Mouse (Mus musculus) embryo, embryonic 9.5 days (tissue): ENCODE results near the gene Zscan29.
A peak's percentile ranks its signal among the peaks of the same experiment; 100 is the strongest.

Experiments
- DNase-seq: peaks from one replicate; pipeline ENCODE4 v3.0.0-alpha.2; 2017; ENCODE audit errors: extremely low spot score

The Zscan29 gene

DNA sequence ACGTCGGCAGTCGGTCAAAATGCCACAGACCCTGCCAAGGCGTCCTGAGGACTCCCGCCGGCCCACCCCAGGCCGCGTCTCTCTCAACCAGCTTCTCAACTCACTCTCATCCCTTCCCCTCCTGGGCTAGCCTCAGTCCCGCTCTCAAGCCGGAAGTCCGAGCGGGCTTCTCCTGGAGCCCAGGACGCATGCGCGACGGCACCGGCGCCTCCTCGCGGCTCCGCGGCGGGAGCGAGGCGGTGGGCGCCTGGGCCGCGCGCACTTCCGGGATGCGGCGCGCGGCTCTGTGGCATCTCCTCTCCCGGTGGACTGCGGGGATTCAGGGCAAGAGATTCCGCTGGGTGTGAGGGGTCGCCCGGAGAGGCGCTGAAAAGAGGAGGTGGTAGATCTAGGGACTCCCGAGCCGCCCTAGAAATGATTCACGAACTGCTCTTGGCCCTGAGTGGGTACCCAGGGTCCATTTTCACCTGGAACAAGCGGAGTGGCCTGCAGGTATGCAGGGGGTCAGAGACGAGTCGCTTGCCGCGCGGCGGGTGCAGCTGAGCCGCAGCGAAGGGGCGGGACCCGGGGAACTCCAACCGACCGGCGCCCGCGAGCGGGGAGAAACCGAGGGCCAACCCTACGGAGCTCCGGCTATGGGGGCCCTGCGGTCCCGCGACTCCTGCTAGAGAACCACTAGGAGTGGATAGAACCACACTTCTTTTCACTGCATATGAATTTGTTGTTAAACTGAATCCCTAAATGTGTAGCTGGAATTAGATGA is at the start of gene Zscan29:
Zscan29 (minus strand) TSS at position 146 of the 763 bp plus-strand sequence.
- DNase-seq, result peak; percentile 88

DNA sequence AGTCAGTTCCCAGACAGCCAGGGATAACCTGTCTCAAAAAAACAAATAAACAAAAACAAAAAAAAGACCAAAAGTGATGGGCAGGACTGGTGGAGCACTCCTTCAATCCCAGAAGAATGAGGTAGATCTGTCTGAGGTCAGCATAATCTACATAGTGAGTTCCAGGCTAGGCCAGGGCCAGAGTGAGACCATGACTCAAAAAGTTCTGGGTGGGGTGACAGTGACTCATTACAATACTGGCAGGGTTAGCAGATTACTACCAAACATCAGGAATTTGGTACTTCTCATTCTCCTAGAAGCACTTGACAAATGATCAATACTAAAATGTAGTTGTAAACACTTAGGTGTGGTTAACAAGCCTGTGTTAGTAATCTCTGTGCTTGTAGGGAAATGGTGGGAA is 49.1 kb upstream of the Zscan29 start:
- DNase-seq, result no peak

DNA sequence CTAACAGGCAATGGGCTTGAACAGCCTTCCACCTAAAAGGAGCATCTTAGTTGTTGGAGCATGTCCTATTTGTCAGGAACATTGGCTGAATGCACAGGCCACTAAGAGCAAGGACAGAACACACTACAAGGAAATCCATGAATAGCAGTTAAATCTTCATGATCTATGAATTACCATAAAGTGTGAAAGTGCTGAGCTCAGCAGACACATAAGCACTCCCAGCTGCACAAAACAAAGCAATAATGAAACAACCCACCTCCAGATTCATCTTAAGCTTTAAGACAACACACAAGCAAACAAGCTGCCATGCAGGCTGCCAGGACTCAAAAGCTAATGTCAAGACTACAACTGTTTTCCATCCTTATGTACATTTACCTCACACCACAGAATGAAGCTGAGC is 48.3 kb upstream of the Zscan29 start:
- DNase-seq, result no peak

DNA sequence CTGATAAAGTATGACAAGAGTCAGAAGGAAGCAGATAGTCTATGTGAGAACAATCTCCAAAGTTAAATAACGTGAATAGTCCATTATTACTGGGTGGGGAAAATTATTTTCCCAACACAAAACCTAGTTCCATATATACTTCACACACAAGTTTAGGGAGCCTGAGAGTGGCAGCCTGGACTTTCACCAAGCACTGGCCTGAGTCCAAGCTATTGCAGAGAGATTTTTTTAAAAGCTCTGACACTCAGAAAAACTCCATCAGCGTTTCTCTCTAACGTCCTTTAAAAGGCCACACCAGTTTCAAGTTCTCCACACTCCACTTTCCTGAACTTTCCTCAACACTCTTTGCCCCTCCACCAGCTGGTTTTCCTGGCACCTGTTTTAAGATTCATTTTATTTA is 43.6 kb upstream of the Zscan29 start:
- DNase-seq, result no peak

DNA sequence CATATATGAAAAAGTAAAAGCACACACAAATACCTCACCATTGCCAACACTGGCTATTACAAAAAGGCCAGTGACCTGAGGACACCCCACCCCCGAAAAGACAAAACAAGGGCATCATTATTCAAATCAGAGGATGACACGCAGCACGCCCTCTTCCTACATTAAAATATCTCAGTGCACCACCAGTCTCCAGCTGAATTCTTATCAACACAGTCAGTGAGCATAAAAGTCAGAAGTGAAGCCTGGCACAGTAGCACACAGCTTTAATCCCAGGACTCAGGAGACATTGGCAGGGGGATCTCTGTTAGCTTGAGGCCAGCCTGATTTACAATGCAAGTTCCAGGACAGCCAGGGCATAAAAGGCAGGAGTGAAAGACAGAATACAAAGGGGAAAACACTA is 35.6 kb upstream of the Zscan29 start:
- DNase-seq, result no peak

- no peak for DNase-seq
Measured at GRCm38 (mm10) chr2:121204276-121204675, 33.4 kb upstream of the Zscan29 start.

DNA sequence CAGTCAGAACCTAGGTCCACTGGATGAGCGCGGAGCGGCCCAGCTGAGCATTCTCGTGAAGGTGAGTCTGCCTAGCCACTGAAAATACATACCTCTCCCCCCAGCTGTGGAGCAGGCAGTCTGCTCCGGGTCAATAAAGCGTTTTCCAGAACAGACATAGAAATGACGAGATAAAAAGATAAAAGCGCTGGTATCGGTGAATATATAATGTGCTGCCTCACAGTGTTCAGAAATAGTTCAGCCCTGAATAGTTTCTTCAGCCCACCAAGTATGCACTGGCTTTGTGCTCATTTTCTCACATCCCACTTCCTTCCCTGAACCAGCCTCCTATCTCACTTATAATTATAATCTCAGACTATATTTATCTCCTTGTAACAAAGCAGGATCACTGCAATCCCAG is 24.5 kb upstream of the Zscan29 start:
- DNase-seq, result no peak

DNA sequence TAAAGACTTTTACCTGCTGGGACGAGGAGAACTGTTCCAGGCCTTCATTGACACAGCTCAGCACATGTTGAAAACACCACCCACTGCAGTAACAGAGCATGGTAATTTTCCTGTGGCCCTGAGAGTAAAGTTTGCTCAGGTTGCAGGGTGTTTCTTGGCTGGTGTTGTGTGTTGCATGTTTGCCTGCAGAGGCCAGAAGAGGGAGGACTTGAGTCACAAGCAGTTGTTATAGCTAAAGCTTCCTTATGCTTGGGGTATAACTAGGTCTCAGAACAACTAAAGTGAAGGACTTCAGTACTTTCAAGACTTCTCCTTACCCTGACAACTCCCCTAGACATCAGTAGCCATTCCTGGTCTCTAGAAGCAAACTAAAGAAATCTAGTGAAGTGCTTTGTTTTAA is 17.6 kb upstream of the Zscan29 start:
- DNase-seq, result no peak

DNA sequence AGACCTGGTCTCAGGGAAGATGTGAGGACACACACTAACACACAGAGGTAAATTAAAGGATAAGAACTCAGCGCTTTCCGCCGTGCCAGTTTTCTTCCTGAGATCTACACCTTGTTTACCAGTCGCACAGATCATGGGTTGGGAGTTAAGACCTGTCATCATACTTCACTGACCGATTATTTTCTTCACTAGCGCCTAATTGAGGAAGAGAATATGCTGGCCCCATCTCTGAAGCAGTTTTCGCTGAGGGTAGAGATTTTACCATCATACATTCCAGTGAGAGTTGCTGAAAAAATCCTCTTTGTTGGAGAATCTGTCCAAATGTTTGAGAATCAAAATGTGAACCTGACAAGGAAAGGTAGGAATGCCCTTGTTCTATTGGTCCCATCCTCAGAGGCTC is 13.2 kb upstream of the Zscan29 start:
- DNase-seq, result no peak

DNA sequence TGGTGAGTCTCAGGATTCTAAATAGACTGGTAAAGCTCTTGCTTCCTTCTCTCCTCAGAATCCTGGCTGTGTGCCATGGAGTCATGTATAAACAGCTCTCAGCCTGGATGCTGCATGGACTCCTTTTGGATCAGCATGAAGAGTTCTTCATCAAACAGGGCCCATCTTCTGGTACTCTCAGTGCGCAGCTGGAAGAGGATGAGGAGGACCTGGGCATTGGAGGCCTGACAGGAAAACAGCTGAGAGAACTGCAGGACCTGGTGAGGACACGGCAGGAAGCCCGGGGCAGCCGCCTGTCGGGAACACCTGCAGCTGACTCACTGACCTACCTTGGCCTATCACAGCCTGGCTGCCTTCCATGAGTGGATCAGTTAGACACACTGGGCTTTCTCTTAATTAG is 12.5 kb upstream of the Zscan29 start:
- DNase-seq, result no peak

DNA sequence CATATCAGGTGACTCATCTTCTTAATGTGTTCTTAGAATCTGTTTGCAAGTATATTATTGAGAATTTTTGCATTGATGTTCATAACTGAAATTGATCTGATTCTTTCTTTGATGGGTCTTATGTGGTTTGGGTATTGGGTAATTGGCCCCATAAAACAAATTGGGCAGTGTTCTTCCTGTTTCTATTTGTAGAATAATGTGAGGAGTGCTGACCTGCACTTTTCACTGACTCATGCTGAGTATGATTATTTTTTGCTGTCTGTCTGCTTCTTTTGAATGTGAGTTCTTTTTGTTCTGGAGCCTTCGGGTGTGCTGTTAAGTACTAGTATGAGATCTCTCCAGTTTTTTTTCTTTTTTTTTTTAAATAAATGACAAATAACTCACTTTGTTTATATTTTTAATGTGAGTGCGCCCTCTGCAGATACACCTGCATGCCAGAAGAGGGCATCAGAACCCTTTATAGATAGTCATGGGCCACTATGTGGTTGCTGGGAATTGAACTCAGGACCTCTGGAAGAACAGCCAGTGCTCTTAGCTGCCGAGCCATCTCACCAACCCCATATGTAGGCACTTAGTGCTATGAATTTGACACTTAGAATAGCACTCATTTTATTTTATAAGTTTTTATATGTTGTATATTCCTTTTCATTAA is 8.0 kb upstream of the Zscan29 start:
- no peak for DNase-seq

GRCm38 (mm10) chr2:121170481-121170971 is 399 bp downstream of the Zscan29 start, which contains the start of gene Tubgcp4:
Gene Tubgcp4, plus strand, starts transcription at chr2:121170654.
- no peak for DNase-seq

DNA sequence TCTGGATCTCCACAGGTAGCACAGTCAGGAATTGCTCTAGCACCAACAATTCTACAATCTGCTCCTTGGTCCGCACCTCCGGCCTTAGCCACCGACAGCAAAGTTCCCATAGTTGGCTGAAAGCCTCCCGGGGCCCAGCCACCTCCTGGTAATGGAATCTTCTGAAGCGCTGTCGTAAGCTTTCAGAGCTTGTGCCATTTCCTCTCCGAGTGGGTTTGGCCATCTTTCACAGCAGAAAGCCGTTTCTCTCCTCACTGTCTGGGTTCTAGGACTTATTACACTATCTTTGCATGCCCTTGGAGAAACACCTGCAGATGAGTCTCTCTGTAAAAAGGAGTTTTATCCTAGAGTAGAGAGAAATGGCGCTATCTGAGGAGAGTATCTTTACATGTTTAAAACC is 1.0 kb downstream of the Zscan29 start:
- no peak for DNase-seq

- DNase-seq, result no peak
Measured at GRCm38 (mm10) chr2:121169173-121169572, 1.8 kb downstream of the Zscan29 start.

- DNase-seq, result no peak
Measured at GRCm38 (mm10) chr2:121153100-121153499, 17.8 kb downstream of the Zscan29 start.

GRCm38 (mm10) chr2:121149679-121150078 is 21.2 kb downstream of the Zscan29 start:
- DNase-seq, result no peak

DNA sequence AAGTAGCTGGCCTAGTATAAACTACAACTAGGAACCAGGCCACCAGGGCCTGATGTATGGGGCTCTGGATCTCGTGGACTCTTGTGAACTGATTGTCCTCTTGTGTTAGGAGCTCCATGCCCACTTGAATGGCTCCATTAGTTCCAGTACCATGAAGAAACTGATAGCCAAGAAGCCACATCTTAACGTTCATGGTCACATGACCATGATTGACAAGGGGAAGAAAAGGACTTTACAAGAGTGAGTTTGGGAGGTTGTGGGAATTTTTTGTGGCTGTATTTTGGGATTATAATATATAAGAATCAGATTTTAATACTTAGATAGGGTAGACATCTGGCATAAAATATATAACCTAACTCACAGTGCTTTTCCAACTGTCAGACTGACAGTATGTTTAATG is 28.5 kb downstream of the Zscan29 start:
- DNase-seq, result no peak

DNA sequence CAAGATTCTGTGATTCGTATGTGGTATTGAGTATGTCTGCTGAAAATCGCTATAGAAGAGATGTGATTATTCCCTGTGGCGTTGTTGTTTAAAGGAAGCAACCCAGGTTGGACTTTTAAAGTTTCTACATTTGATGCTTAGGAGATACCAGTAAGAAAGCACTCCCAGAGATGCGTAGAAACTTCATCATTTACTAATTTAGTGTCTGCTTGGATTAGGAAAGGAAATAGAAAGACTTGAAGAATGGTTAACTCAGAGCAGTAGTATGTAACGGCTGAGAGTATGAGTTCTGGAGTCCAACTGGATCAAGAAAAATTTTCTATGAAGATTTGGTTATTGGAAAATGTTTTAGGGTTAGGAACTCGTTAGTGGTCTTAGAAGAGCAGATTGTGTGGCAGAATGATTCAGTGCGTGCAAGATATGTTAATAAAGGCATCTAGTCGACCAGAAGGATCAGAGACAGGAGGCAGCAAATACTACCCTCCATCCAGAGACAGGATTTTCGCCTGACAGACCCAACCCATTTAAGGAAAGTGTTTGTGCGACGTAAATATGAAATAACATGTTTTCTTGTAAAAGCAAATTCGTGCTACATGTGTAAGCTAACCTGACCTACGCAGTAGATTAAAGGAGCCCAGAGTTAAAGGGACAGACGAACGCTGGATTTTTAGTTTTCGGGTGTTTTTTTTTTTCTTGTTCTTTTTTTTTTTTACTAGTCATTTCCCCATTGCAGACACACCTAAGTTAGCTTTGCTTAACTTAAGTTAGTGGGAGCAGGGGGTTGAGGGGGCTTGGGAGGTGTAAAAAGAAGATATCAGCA is 29.5 kb downstream of the Zscan29 start:
- no peak for DNase-seq

GRCm38 (mm10) chr2:121140018-121140882 is 30.7 kb downstream of the Zscan29 start, which contains the start of the genes Adal and Lcmt2:
Gene Adal, plus strand, starts transcription at chr2:121140428.
Gene Lcmt2, minus strand, starts transcription at chr2:121140653.
- DNase-seq, result peak; percentile 94

DNA sequence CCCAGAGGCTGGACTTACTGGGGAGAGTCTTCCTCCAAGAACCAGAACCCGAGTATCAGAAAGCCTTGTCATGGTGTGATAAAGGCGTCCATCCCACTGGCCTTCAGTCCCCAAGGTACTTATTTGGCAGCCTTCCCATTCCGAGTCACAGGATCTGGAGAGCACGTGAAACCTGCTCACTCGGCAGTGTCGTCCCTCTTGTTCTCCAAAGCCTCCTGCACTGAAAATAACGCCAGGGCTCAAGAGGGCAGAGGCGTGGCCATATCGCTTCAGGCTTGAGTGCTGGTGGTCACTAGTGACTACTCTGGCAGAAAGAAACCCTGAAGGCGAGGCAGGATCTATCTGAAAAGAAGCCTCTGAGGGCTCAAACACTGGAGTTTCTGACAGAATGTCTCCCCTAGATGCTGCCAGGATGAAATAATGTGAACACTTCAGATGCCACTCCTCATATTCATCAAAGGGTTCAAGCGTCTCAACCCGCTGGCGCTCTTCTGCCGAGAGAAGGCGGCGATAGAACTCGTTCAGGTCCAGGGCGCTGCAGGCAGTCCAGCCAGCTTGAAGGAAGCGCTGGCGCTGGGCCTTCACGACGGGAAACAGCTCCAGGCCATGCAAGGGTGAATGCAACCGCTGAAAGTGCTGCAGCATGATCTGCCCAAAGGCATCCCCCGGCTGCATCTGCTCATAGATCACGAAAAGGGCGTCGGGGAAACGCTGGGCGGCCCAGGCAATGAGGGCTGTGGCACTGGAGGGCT is 31.5 kb downstream of the Zscan29 start:
- DNase-seq, result no peak

- DNase-seq, result no peak
Measured at GRCm38 (mm10) chr2:121137371-121137770, 33.6 kb downstream of the Zscan29 start.
